Mouse (Mus musculus) midbrain, embryonic 16.5 days (tissue): ENCODE data around the gene Ubiad1. TPM values are rescaled to one million over a fixed set of nuclear protein-coding genes. Genes with fewer than 3 reads are reported as not detected.

Experiments used
- ATAC-seq: fragments of 200-750 bp; cut with Nextera tagmentation; 2 replicates; pipeline ENCODE4 v1.8.0; 2017; ENCODE audit warnings: moderate TSS enrichment
- H3K27ac ChIP-seq: fragments of 300-500 bp; sonication (generic); 2 replicates; pipeline ENCODE4 v1.5.1; 2014; ENCODE audit warnings: mild to moderate bottlenecking, low read length, mixed read lengths
- H3K27me3 ChIP-seq: fragments of 300-500 bp; sonication (generic); 2 replicates; pipeline ENCODE4 v1.6.1; 2014; ENCODE audit warnings: low read depth, low read length, mixed read lengths; ENCODE audit not compliant: control insufficient read depth, insufficient read depth
- H3K36me3 ChIP-seq: fragments of 300-500 bp; sonication (generic); 2 replicates; pipeline ENCODE4 v1.6.1; 2014; ENCODE audit warnings: mild to moderate bottlenecking, low read length, moderate library complexity, mixed read lengths; ENCODE audit not compliant: control insufficient read depth, insufficient read depth
- H3K4me1 ChIP-seq: fragments of 300-500 bp; sonication (generic); 2 replicates; pipeline ENCODE4 v1.6.1; 2014; ENCODE audit warnings: mild to moderate bottlenecking, low read length, mixed read lengths; ENCODE audit not compliant: control insufficient read depth, insufficient read depth
- H3K4me2 ChIP-seq: fragments of 300-500 bp; sonication (generic); 2 replicates; pipeline ENCODE4 v1.6.1; 2014; ENCODE audit warnings: mild to moderate bottlenecking, low read length, mixed read lengths
- H3K4me3 ChIP-seq: fragments of 300-500 bp; sonication (generic); 2 replicates; pipeline ENCODE4 v1.5.1; 2014; ENCODE audit warnings: low read depth, mild to moderate bottlenecking, low read length, moderate library complexity, mixed read lengths
- H3K9ac ChIP-seq: fragments of 300-500 bp; sonication (generic); 2 replicates; pipeline ENCODE4 v1.6.1; 2014; ENCODE audit warnings: low read depth, low read length, mixed read lengths
- H3K9me3 ChIP-seq: fragments of 300-500 bp; sonication (generic); replicated peaks from 2 replicates; pipeline ENCODE4 v1.6.1; 2014; ENCODE audit warnings: mild to moderate bottlenecking, low read length, mixed read lengths; ENCODE audit not compliant: control insufficient read depth, poor library complexity, severe bottlenecking
- WGBS: fragments of 180-500 bp; shearing (Covaris S2); extraction: QIAGEN DNeasy Blood & Tissue Kit; methylation state at CpG from one replicate; pipeline ENCODE4 v1.1.7; 2014; 5-methylcytosine and 5-hydroxymethylcytosine counted together
- polyA plus RNA-seq: library from polyadenylated mRNA; unstranded; fragments of >200 nt; fragmentation: Nextera tagmentation; extraction: Ambion mirVana; gene quantifications from 2 replicates; pipeline ENCODE4 v1.2.1, GENCODE M21; 2015

The Ubiad1 gene
- polyA plus RNA-seq, 1 experiment from 2014 or later: 19.8 TPM

- Histone ChIP-seq H3K9ac (no peak overlapping the region), H3K4me3 (no peak overlapping the region), H3K36me3 (peaks cover 67% of the 10 kb centered on the region), H3K27ac (no peak overlapping the region; the same call in 1 of the 2 replicates), H3K27me3 (no peaks in the 10 kb centered on the region), H3K4me1 (no peaks in the 10 kb centered on the region), H3K4me2 (no peak overlapping the region), H3K9me3 (no peaks in the 10 kb centered on the region)
- WGBS: 51% methylated on average over 12 of the region's 12 CpGs
- peak; percentile 57 for ATAC-seq
Observed at GRCm38 (mm10) chr4:148460656-148461284, 16.2 kb upstream of the Ubiad1 start.

DNA sequence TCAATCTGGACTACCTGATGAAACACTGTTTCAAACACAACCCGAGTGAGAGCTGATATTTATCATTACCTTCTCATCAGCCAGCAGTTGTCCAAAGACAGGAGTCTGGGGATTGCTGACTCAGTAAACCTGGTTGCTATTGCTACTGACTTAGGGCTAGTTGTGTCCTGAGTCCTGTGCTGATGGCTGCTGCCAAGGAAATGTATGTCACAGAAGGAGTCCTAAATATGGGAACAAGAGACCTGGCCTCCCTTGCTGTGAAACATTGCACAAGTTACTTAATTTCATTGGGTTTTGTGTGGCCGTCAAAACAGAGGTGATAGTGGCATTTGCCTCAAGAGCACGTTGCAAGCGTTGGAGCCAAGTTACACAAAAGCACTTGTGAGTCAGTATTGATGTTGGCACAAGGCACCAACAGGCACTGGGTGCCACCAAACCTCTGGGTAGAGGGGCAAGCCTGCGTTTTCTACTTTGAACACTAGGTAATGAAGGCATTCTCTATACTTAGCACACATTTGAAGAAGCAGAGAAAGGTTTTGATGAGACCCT lies 11.0 kb upstream of the Ubiad1 start:
- H3K9ac ChIP-seq: no peak overlapping the region
- no peak overlapping the region for H3K27ac ChIP-seq
- WGBS: 94% methylated on average over 5 of the region's 5 CpGs
- ATAC-seq: no peak
- H3K4me2 ChIP-seq: no peak overlapping the region
- H3K4me1 ChIP-seq: peaks cover 6% of the 10 kb centered on the region
- H3K36me3 ChIP-seq: peaks cover 64% of the 10 kb centered on the region
- H3K27me3 ChIP-seq: no peaks in the 10 kb centered on the region
- H3K4me3 ChIP-seq: no peak overlapping the region
- no peaks in the 10 kb centered on the region for H3K9me3 ChIP-seq

DNA sequence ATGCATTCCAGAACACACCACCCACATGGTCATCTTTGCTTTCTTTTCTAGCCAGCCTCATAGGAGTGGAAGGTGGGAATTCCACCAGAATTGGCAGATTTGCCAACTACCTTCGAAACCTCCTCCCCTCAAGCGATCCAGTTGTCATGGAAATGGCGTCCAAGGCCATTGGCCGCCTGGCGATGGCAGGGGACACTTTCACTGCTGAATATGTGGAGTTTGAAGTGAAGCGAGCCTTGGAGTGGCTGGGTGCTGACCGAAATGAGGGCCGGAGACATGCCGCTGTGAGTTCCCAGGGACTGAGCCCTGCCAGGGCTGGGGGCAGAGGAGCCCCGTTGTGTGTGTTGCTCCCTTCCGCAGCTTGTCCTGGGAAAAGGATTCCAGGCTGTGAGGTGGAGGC lies 9.1 kb upstream of the Ubiad1 start:
- no peak for ATAC-seq
- no peaks in the 10 kb centered on the region for H3K9me3 ChIP-seq
- H3K4me2 ChIP-seq: no peak overlapping the region
- H3K9ac ChIP-seq: no peak overlapping the region
- no peak overlapping the region for H3K27ac ChIP-seq
- H3K4me3 ChIP-seq: no peak overlapping the region
- H3K36me3 ChIP-seq: peaks cover 50% of the 10 kb centered on the region
- H3K27me3 ChIP-seq: no peaks in the 10 kb centered on the region
- WGBS: 90% methylated on average over 11 of the region's 11 CpGs
- peaks cover 22% of the 10 kb centered on the region for H3K4me1 ChIP-seq

- H3K36me3 ChIP-seq: peaks cover 11% of the 10 kb centered on the region
- H3K27me3 ChIP-seq: no peaks in the 10 kb centered on the region
- peak overlapping the region; percentile 60 for H3K4me2 ChIP-seq
- peak overlapping the region; percentile 82 for H3K27ac ChIP-seq
- H3K4me1 ChIP-seq: peaks cover 36% of the 10 kb centered on the region
- WGBS: 0% methylated on average over 15 of the region's 15 CpGs
- peak overlapping the region; percentile 92 for H3K9ac ChIP-seq
- H3K9me3 ChIP-seq: no peaks in the 10 kb centered on the region
- H3K4me3 ChIP-seq: peak overlapping the region; percentile 87
- ATAC-seq: no peak
Observed at GRCm38 (mm10) chr4:148448853-148449245, 4.3 kb upstream of the Ubiad1 start.

DNA sequence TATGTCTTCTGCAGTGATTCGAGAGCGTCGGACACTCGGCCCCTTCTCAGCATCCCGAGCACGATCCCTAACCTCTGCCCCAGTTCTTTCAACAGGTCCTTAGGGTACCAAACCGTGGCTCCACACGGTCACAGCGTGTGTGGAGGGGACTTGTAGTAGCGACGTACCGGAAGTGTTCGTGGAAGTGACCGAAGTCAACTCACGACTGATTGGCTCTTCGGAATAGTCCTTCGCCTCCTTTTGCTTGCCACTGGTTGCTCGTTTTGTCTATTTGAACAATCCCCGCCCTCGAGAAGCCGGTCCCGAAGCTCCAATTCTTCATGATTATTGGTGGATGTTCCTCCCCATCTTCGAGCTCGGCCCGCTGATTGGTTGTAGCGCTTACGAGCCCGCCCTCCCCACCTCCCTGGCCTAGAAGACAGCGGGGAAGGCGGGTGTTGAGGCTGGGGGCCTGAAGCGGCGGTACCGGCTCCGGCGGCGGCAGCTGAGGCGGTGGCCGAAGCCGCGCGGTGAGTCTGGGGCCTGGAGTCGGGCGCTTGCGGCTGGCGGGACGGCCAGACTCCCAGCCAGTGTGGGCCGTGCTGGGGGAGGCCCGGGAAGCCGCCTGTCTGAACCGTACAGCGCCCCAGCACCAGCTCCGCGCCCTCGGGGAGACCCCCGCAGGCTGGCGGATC lies 3.7 kb upstream of the Ubiad1 start, which contains the start of gene Mtor:
Mtor (plus strand) TSS at position 433 of the 674 bp plus-strand sequence.
- H3K36me3 ChIP-seq: peaks cover 11% of the 10 kb centered on the region; the same call in 1 of the 2 replicates
- H3K9ac ChIP-seq: peak within 1 kb of the TSS; percentile 92
- no peaks in the 10 kb centered on the region for H3K27me3 ChIP-seq
- H3K9me3 ChIP-seq: no peaks in the 10 kb centered on the region
- peak within 1 kb of the TSS; percentile 87 for H3K4me3 ChIP-seq
- WGBS: under 1% methylated on average over 56 of the region's 56 CpGs
- peak; percentile 97 for ATAC-seq
- H3K4me1 ChIP-seq: peaks cover 42% of the 10 kb centered on the region
- peak within 1 kb of the TSS; percentile 82 for H3K27ac ChIP-seq
- peak within 1 kb of the TSS; percentile 60 for H3K4me2 ChIP-seq

GRCm38 (mm10) chr4:148442598-148442997 lies 2.0 kb downstream of the Ubiad1 start:
- Histone ChIP-seq H3K9ac (no peak overlapping the region), H3K4me1 (peaks cover 28% of the 10 kb centered on the region), H3K36me3 (no peaks in the 10 kb centered on the region), H3K27me3 (no peaks in the 10 kb centered on the region), H3K4me3 (no peak overlapping the region), H3K9me3 (no peaks in the 10 kb centered on the region), H3K4me2 (no peak overlapping the region), H3K27ac (no peak overlapping the region)
- ATAC-seq: no peak
- 96% methylated on average over 7 of the region's 7 CpGs for WGBS

- Histone ChIP-seq H3K27me3 (no peaks in the 10 kb centered on the region), H3K9ac (no peak overlapping the region), H3K27ac (no peak overlapping the region), H3K9me3 (no peaks in the 10 kb centered on the region), H3K4me3 (no peak overlapping the region), H3K36me3 (no peaks in the 10 kb centered on the region), H3K4me2 (no peak overlapping the region), H3K4me1 (peaks cover 26% of the 10 kb centered on the region)
- WGBS: 95% methylated on average over 5 of the region's 5 CpGs
- no peak for ATAC-seq
Observed at GRCm38 (mm10) chr4:148441931-148442330, 2.6 kb downstream of the Ubiad1 start.

DNA sequence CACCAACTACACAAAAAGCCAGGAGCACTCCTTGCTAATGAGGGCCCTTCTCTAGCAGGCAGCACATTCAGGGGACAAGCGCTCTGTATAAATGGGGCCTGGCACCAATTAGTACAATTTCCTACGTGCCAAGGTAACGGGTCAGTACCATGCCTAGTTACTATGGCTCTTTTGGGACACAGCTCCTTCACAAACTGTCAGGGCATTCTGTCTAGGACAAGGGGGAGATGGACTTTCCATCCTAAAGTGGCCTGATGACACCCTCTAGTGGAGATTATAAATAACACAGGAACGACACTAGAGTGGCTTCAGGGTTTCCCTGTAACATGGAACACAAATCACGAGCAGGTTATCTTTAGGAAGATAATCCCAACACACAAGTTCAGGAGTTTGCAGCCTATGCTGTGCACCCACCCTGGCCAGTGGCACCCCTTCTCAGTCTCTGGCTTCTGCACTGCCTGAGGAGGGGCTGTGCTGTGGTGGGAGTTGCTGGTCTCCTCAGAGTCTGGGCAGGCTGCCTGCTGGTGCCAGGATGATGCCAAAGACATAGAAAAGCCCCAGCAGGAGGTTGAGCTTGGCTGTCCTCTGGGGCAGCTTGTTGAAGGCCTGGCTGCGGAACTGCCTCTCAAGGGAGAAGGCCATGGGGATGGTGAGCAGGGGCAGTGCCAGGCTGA lies 8.8 kb downstream of the Ubiad1 start:
- Histone ChIP-seq H3K4me3 (no peak overlapping the region), H3K9ac (no peak overlapping the region; the same call in 1 of the 2 replicates), H3K9me3 (no peaks in the 10 kb centered on the region), H3K27me3 (no peaks in the 10 kb centered on the region), H3K36me3 (no peaks in the 10 kb centered on the region; the same call in 1 of the 2 replicates), H3K4me2 (no peak overlapping the region), H3K27ac (0 out of 2 replicates have a peak overlapping the region, but pooled peaks have one; percentile 20), H3K4me1 (peaks cover 5% of the 10 kb centered on the region; the same call in 1 of the 2 replicates)
- WGBS: 44% methylated on average over 6 of the region's 6 CpGs
- ATAC-seq: peak; percentile 74
